Mouse (Mus musculus): Measurements from ENCODE around the gene Brdt.
"Not testable (repeated sequence)": the region's sequence is repeated elsewhere in the genome, so short reads cannot be mapped to it uniquely, and the experiment has no call there.

Gene Brdt

DNA sequence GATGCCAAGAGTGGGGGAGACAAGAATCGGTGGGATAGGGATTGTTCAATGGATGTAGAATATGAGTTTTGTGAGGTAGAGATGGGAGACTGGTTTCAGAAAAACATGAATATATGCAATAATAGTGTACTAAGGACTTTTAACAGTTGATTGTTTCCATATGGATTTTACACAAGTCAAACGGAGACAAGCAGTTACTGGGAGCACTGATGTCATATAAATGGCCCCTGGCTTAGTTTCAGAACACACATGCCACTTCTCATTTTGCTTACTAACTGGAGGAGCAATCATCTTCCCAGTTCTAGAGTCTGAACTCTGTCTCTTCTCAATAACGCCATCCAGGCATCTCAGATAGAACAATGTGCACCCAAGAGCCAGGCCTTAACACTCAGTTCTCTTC is 9.4 kb downstream of the Brdt start:
- no peak for DNase-seq (ENCODE audit: low spot score)

DNA sequence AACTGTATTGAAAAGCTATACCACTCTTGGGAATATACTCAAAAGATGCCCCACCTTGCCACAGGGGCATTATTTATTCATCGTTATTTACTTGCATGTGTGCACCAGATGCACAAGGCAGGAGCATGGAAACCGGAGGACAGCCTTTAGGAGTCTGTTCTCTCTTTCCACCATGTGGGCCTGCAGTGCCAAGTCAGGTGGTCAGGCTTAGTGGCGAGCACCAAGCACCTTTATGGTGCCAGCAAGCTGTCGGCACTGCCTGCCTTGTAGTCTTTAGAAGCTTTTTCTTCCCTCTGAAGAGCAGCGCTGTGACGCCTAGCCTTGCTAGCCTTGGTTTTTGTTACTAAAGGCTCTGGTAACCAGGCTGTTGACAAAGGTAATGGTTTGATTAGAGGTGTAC is 11.9 kb downstream of the Brdt start:
- no peak for DNase-seq (ENCODE audit: low spot score)

DNA sequence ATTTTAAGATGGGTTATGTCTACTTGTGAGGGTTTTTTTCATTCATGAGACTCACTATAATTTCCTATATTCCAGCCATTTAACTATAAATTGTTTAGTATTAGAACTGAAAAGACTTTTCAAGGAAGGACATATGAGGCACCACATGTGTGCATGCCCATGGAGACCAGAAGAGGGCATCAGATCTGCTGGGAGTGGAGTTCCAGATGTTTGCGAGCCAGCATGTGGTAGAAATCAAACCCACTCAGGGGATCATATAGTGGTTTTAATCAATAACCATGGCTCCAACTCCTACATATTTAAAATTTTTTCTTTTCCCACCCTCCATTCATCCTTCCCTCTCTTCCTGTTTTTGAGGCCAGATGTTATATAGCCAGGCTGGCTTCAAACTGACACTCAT is 15.3 kb downstream of the Brdt start:
- peak; percentile 25 for DNase-seq (ENCODE audit: low spot score)

DNA sequence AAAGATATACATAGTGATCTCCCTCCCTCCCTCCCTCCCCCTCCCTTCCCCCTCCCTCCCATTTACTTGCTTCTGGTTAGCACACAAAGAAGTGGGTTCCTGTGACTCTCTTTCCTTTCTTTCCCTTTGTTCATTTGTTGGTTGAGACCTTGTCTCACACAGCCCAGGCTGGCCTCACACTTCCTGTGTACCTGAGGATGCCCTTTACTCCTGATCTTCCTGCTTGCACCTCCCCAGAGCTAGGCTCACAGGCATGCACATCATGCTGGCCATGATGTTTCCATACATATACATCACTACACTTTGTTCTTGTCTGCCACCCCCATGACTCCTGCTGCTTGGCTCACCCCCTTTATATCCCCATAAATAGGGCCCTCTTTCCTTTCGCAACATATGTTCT is 21.6 kb downstream of the Brdt start:
- no peak for DNase-seq (ENCODE audit: low spot score)

DNA sequence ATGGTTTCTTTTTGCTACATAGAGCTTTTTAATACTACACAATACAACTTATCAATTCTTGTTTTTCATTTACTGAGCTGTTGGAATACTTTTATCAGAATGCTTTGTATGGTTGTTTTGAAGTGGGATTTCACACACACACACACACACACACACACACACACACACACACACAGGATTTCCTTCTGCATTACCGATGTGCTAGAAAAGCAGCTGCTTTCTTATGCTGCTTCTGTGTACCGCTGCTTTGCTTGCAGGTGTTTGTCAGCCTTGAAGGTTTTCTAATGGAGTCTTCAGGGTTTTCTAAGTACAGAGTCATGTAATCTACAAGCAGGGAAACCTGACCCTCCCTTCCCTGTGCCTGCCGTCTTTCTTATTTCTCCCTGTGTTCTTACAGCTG is 23.0 kb downstream of the Brdt start:
- DNase-seq (ENCODE audit: low spot score) = no peak

DNA sequence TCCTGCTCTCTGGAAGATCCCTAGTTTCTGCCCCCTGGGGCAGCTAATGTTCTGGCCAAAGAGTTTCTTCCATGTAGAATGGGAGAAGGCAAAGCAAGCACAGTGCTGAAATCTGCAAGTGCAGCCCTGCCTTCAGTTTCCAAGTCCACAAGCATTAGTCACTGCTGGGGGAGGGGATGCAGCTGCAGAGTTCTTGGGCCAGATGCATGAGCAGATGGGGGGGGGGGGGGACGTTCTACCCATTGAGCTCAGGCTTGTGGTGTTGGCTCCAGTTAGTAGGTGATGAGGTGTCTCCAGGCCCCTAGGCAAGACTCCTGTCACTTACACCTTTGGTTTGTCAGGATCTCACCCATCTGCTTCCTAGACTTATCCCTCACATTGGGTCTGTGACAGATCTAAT is 24.8 kb downstream of the Brdt start:
- no peak for DNase-seq (ENCODE audit: low spot score)

DNA sequence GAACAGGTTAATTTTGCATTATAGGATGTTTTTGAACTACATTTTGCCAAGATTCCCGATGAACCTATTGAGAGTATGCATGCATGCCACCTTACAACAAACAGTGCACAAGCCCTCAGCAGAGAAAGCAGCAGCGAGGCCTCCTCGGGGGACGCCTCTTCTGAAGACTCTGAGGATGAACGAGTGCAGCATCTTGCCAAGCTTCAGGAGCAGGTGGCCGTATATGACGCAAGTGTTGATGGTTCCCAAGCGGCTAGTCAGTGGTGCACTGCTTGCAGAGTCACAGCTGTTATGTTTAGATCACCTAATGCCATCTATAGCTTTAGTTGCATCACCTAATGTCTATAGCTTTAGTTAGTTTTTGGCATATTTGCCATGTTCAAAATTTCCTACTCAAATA is 26.8 kb downstream of the Brdt start:
- no peak for DNase-seq (ENCODE audit: low spot score)

DNA sequence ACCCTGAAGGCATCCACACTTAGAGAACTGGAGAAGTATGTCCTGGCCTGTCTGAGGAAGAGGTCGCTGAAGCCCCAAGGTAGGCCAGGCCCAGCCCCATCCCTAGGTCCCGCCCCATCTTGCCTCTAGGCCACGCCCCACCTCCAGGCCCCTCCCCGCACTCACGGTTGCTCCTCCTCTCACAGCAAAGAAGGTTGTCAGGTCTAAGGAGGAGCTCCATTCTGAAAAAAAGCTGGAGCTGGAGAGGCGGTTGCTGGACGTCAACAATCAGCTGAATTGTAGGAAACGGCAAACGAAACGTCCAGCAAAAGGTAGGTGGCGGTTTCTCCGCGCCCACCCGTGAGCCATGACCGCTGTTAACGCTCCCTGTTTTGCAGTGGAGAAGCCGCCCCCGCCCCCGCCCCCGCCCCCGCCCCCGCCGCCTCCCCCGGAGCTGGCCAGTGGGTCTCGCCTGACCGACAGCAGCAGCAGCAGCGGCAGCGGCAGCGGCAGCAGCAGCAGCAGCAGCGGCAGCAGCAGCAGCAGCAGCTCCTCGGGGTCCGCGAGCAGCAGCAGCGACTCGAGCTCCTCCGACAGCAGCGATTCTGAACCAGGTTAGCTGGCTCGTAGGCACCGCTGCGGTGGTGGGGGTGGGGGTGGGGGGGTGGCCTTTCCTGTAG is 28.6 kb downstream of the Brdt start:
- DNase-seq (ENCODE audit: low spot score) = peak; percentile 91

DNA sequence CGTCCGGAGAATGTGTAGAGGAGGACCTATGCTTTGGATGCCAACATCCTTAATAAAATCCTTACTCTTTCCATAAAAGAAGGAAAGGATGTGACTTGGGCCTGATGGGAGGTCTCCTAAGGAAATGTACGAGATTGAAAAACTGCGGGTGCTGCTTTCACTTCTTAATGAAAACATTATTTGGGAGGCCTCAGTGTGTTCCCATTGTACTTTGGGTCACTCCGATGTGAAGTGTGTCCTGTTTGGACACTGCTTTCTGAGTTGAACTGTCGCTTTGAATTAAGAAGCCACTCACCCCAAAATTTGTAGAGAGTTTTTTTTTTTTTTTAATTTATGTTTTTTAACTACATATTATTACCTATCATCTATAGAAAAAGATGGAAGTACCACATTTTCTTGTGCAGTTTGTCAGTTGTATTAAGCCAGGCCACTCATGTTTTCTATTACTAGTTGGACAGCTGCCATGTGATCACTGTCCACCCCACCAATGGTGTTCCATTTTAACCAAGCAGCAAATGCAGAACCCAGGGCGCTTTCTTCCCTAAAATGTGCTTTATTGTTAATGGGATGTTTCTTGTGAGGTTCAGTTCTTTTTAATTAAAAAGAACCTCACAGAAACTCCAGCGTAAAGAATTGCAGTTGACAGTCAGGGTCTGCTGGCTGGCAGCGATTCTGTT is 29.2 kb downstream of the Brdt start:
- DNase-seq (ENCODE audit: low spot score) = no peak

DNA sequence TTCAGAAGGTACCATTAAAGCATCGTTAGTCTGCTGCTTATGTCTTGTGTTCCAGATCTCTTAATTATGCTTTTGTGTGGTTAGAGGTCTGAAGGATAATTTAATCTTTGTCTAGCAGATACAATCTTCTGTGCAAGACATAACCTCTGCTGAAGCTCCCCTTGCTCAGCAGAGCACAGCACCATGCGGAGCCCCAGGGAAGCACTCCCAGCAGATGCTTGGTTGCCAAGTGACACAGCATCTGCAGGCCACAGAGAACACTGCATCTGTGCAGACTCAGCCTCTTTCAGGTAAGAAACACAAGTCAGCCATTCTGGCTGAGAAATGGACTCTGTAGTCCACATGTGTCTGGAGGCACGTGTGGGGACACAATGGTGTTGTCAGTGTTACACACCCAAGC is 39.1 kb downstream of the Brdt start:
- no peak for DNase-seq (ENCODE audit: low spot score)

DNA sequence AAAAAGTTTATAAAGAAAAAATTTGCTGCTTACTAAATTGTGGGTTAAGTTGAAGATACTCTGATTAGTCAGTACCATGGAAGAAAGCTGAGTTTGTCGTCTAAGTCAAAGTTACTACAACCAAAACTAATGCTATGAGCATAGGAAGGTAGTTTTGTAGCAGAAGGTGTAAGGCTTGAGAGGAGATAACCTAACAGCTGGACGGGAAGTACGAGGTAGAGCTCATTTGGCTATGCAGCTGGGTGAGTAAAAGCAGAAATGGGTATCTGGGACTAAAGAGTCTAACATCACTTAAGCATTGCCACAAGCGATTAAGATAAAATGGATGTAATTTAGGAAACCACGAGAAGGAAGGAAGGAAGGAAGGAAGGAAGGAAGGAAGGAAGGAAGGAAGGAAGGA is 40.4 kb downstream of the Brdt start:
- DNase-seq (ENCODE audit: low spot score) = no peak

DNA sequence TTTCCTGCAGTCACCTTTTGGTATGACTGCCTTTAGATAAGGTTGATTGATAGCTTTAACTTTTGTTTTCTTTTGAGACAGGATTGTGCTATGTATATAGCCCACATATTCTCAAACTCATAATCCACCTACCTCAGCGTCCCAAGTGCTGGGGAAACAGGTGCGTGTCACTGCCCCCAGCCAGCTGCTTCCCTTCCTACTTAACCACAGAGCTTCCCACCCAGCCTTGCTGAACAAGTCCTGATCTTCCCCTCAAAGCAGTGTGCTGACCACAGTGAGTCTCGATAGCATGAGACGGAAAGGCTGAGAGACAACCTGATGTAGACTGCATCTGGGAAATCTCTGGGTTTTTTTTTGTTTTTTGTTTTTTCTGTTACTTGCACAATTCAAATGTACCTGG is 42.3 kb downstream of the Brdt start:
- DNase-seq (ENCODE audit: low spot score) = no peak

DNA sequence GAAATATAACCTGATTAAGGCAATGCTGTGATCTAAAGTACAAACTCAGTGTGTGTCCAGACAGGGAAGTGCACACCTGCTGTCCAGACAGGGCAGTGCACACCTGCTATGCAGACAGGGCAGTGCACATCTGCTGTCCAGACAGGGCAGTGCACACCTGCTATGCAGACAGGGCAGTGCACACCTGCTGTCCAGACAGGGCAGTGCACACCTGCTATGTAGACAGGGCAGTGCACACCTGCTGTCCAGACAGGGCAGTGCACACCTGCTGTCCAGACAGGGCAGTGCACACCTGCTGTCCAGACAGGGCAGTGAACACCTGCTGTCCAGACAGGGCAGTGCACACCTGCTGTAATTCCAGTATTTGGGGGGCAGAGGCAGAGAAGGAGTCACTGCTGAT is 55.5 kb downstream of the Brdt start:
- not testable (repeated sequence) for DNase-seq (ENCODE audit: low spot score)

DNA sequence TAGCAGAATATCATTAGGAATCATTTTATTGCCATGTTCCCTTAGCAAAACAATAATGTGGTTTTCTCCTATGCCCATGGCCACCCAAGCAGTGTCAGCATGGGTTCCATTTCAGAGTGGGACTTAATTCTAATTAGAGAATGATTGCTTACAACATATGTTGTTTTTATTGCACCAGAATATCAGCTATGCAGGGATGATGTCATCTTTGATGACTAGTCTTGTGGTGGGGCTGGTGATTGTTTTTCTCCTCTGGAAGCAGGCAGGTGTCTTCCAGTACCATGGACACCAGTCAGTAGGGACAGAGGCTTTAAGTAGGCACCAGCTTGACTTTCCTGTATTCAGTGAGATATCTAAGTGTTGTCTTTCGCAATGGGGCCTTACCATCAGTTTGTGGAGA is 56.8 kb downstream of the Brdt start:
- no peak for DNase-seq (ENCODE audit: low spot score)

DNA sequence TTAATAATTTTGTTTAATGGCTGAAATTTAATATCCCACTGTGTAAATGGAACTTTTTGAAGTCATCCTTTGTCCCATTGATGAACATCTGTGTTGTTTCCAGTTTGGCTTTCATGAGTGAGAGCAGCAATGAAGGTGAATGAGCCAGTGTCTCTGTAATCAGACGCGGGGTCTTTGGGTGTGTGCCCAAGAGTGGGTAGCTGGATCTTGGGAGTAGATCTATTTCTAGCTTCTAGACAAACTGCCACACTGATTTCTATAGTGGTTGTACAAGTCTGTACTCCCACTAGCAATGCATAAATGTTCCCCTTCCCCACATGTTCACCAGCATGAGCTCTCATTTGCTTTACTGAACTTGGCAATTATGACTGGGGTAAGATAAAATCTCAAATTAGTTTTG is 58.4 kb downstream of the Brdt start:
- DNase-seq (ENCODE audit: low spot score) = no peak

DNA sequence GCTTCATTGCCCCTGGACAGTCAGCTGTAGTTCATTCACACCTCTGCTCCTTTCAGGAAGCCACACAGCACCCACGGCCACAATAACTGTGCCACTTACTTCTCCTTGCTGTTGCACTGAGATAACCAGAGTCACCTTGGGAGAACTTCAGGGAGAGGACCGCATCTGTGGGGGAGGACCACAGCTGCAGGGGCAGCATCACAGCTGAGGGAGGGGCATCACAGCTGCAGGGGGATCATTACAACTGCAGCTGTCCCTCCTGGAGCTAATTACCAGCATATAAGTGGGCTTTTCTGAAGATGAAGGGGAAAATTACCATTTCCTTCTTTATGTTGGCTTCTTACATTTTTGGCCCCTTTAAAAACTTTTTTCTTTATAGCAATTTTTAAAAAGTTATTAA is 63.5 kb downstream of the Brdt start:
- DNase-seq (ENCODE audit: low spot score) = no peak

DNA sequence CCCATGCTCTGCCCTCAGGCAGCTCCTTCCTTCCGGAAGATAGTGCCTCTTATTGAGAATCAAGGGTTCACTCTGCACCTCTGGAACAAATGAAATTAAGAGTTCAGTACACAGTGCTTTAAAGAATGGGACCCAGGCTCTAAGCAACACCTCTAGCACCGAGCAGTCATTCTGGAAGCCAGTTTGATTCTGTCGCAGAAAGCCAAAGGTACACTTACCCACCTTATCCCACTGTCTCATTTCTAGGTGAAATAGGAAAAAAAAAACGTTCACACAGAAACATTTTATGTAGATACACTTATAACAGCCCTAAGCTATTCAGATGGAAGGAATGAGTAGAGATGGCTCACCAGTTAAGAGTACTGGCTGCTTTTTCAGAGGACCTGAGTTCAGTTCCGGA is 71.5 kb downstream of the Brdt start, which contains the start of gene Ephx4:
Gene Ephx4 (plus strand): TSS at position 301 of the 400 bp plus-strand sequence.
- no peak for DNase-seq (ENCODE audit: low spot score)

DNA sequence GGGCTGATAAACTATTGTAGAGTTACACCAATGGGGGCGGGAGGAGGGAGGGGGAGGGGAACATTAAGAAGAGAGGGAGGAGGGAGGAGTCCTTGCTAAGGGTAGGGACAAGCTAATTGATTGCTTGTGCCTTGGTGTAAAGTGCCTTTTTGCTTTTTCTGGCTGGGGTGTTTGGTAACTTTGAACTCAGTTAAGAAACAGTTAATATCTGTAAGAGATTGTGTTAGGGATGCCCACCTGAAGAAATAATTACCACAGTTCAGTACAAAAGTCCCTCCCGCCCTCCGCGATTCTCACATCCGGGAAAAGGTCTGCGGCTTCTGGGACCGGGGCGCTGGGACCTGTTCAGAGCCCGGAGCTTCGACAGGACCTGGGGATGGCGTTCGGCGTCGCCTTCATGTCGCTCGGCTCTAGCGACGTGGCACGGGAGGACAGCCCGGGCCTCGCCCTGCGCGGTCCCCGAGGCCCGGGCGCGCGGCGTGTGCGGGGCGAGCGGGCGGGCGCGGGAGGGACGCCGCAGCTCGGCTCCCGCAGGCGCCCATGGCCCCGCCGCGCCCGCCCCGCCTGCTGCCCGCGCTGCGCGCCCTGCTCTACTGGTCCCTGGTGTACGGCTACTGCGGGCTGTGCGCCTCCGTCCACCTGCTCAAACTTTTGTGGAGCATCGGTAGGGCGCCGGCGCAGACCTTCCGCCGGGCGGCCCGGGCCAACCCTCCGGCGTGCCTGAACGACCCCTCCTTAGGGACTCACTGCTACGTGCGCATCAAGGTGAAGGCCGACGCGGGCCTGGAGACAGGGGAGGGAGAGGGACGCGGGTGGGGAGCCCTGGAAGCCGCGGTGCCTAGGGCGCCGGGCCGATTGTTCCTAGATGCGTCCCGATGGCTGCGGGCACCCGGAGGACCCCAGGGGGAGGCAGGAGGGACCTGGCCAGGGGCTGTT is 72.3 kb downstream of the Brdt start:
- DNase-seq (ENCODE audit: low spot score) = peak; percentile 41

DNA sequence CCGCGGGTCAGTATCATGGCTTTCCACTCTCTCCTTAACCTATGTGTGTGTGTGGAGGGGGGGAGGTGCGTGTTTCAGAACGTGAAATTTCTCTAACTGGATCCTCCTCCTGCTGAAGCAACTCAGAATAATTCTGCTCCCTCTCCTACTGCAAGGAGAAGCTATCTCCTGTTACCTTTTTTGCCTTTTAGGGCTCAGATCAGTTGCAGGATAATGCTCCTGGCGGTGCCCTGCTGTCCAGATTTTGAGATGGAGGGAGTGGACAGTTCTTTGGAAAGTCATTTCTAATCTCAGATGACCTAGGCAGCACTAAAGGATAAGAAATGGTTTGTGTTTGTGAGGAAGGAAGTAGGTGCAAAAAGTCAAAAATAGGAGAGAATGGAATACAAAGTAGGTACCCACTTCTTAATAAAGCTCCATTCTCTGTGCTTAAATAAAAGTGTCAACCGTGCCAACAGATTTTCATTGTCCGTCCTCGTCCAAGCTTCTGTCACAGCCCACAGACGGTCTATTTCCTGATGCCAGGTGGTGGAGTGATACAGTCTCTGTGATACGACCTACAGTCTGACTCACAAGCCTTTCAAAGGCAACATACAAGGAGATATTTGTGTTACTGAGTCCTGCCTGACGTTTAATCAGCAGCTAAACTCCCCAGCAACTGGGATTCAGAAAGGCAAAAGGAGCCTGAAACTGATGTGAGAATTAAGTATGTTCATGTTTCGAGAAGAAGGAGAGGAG is 73.2 kb downstream of the Brdt start:
- DNase-seq (ENCODE audit: low spot score) = no peak

DNA sequence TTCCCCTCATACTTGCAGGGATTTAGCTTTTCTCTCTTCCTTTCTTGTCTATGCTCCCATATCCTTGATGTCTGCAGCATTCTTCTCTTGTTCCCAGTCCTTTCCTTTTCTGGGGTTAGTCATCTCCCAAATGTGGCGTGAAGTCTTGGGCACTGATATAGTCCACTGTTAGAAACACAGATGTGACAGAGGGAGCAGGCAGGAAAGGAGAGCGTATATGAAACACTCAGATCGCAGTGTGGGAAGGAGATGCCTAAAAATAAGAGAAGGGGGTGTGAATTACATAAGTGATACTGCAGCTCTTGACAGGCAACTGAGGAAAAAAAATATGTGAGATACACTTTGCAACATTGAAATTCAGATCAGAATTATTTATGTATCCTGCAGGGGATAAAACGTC is 74.4 kb downstream of the Brdt start:
- DNase-seq (ENCODE audit: low spot score) = no peak

DNA sequence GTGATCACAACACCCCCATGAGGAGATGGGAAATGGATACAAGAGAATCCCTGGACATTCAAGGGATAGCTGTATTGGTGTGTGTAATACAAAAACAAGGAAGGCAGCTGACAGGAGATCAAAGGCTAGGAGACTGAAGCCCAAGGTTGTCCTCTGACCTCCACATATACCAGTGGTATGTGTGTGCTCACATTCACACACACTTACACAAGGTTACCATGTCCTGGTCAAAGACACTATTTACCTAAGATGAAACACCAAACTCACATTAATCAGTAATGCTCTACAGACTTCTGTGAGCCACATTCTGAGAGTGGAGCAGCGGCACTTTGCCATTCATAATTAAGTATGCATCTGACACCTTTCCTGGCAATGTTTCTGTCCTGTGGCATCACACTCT is 79.3 kb downstream of the Brdt start:
- DNase-seq (ENCODE audit: low spot score) = no peak

DNA sequence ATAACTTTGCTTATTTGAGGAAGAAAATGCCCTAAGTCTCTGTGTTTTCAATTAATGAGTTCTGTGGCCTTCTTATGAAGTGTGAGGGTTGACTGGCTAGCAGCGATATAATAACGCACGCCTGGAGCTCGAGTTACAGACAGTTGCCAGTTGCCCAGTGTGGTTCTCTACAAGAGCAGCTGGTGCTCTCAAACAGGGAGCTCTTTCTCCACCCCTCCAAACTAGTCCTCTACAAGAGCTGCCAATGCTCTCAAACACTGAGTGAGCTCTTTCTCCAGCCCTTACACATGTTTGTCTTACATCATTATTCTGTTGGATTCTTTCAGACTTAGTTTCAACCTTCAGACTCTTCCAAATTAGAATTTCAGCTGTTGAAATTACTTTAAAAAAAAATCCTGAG is 80.4 kb downstream of the Brdt start:
- DNase-seq (ENCODE audit: low spot score) = no peak
